Mouse (Mus musculus) forebrain, embryonic 12.5 days (tissue): Measurements from ENCODE around the gene Ap5s1. TPM values are rescaled to one million over a fixed set of nuclear protein-coding genes. Genes with fewer than 3 reads are reported as not detected.

Source experiments
- ATAC-seq: fragments of 200-750 bp; cut with Nextera tagmentation; 2 replicates; pipeline ENCODE4 v1.8.0; 2017; ENCODE audit warnings: moderate TSS enrichment; ENCODE audit not compliant: low FRiP score
- H3K27ac ChIP-seq: fragments of 300-500 bp; sonication (generic); 2 replicates; pipeline ENCODE4 v1.5.1; 2016; ENCODE audit warnings: mild to moderate bottlenecking
- H3K27me3 ChIP-seq: fragments of 300-500 bp; sonication (generic); 2 replicates; pipeline ENCODE4 v1.6.1; 2016; ENCODE audit warnings: mild to moderate bottlenecking
- H3K36me3 ChIP-seq: fragments of 300-500 bp; sonication (generic); replicated peaks from 2 replicates; pipeline ENCODE4 v1.6.1; 2016; ENCODE audit warnings: mild to moderate bottlenecking
- H3K4me1 ChIP-seq: fragments of 300-500 bp; sonication (generic); 2 replicates; pipeline ENCODE4 v1.6.1; 2016
- H3K4me2 ChIP-seq: fragments of 300-500 bp; sonication (generic); 2 replicates; pipeline ENCODE4 v1.6.1; 2016; ENCODE audit warnings: mild to moderate bottlenecking, moderate library complexity
- H3K4me3 ChIP-seq: fragments of 300-500 bp; sonication (generic); replicated peaks from 2 replicates; pipeline ENCODE4 v1.5.1; 2016; ENCODE audit warnings: mild to moderate bottlenecking
- H3K9ac ChIP-seq: fragments of 300-500 bp; sonication (generic); 2 replicates; pipeline ENCODE4 v1.6.1; 2016; ENCODE audit warnings: mild to moderate bottlenecking
- H3K9me3 ChIP-seq: fragments of 300-500 bp; sonication (generic); 2 replicates; pipeline ENCODE4 v1.6.1; 2016
- WGBS: fragments of 180-500 bp; shearing (Covaris S2); methylation state at CpG from one replicate; pipeline ENCODE4 v1.1.7; 2016; 5-methylcytosine and 5-hydroxymethylcytosine counted together
- polyA plus RNA-seq: library from polyadenylated mRNA; unstranded; fragments of >200 nt; fragmentation: Nextera tagmentation; extraction: Ambion mirVana; gene quantifications from 2 replicates; pipeline ENCODE4 v1.2.1, GENCODE M21; 2016

The Ap5s1 gene
- polyA plus RNA-seq, 1 experiment from 2014 or later: 30.0 TPM

DNA sequence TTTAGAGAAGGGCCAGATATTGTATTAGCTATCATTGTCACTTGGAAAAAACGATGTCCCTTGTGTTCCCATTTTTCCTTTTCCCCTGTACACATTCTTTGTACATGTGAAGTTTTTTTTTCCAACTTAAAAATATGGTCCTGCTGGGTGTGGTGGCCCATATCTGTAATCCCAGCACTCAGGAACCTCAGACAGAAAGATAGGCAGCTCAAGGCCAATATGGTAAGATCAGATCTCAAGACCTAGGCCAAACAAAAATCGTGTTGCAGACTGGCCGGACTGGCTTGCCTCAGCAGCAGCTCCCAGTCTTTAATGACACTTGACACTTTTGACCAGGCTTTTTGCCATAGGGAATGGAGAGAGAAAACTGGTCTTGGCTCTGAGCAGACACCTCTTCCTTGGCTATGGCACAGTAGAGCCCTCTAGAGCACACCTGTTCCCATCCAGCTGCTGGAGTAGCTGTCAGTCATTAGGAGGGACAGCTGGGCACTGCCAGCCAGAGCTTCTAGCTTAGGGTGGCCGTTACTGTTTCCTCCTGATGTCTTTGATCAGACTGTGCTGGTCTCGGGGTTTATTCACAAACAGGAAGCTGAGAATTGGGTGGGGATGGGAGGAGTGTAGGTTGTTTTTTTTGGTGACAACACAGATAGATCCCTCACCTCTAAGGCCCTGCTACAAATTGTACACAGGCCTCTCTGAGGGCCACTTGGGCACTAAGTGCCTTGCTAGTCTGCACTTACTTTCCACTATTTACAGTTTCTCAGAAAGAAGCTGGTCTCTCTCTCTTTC, 17.2 kb upstream of the Ap5s1 start:
- Histone ChIP-seq H3K4me1 (peaks cover 53% of the 10 kb centered on the region), H3K9me3 (no peaks in the 10 kb centered on the region), H3K36me3 (peaks cover 32% of the 10 kb centered on the region), H3K27ac (peak overlapping the region; percentile 85), H3K4me2 (peak overlapping the region; percentile 36), H3K27me3 (no peaks in the 10 kb centered on the region), H3K4me3 (no peak overlapping the region), H3K9ac (no peak overlapping the region)
- 32% methylated on average over 5 of the region's 5 CpGs for WGBS
- ATAC-seq: no peak

DNA sequence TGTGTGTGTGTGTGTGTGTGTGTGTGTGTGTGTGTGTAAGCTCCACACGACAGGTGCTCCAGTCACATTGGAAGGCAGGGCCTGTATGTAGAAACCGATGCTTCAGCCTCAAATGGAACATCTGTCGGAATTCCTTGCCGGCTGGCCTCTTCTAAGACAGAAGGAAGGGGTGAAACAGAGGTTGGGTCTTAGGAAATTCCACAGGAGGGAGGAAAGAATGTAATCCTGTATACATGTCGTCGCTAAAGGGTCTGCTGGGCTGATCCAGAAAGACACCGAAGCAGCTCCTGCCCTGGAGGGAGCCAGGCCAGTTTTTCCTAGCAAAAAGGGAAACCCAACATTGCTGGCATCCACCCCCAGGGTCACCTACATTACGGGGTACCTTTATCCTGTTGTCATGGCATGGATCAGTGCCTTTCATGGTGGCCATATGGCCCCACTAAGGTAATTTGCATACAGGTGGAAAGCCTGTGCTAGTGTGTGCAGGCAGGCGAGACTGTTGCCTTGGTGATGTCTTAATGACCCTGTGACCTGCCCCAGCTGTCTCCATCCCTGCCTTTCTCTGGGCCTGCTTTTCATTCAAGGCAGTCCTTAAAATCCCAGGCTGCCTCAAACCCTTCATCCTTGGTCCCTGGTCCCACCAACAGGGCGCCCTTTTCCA, 16.4 kb upstream of the Ap5s1 start:
- ATAC-seq: peak; percentile 79
- Histone ChIP-seq H3K9me3 (no peaks in the 10 kb centered on the region), H3K4me3 (no peak overlapping the region), H3K36me3 (peaks cover 38% of the 10 kb centered on the region), H3K27me3 (no peaks in the 10 kb centered on the region), H3K27ac (peak overlapping the region; percentile 85), H3K4me1 (peaks cover 53% of the 10 kb centered on the region), H3K9ac (no peak overlapping the region; the same call in 1 of the 2 replicates), H3K4me2 (peak overlapping the region; percentile 36)
- WGBS: 8% methylated on average over 10 of the region's 10 CpGs

DNA sequence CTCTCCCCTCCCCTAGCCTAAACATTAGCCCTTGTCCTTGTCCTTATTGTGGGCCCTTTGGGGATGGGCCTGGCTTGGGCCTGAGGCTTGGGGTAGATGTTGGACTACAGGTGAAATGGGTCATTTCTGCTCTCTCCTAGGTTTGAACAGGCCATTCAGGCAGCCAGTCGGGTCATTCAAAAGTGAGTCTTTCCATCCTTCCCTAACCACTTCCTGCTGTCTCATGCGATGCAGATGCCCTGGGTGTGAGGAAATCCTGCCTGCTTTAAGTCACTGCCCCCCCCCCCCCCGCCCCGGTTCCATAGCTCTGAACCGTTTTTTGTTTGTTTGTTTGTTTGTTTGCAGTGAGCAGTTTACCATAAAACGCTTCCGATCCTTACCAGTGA, 15.9 kb upstream of the Ap5s1 start:
- peak overlapping the region; percentile 85 for H3K27ac ChIP-seq
- no peak overlapping the region; the same call in 1 of the 2 replicates for H3K9ac ChIP-seq

DNA sequence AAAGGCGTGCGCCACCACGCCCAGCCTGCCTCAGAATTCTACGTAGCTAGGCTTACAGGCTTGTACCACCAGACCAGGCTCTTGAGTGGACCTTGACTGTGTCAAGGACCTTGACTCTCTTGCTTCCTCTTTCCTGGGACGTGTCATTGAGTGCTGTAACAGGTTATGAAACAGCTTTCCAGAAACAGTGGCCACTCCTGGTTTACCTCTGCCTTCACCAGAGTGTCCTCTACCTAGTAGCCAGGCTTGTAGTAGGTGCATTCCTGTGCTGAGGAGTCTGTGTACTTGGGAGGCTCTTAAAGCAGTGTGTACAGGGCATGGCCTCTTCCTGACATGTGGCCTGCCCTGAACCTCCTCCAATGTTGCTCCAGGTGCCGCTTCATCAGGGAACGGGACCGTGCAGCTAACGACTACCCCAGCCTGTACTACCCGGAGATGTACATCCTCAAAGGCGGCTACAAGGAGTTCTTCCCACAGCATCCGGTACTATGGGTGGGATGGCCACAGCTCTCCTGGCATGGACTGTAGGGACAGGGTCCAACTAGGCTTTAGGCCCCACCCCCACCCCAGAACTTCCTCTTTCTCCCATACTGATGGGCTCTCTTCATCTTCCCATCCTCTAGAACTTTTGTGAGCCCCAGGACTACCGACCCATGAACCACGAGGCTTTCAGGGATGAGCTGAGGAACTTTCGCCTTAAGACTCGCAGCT, 10.1 kb upstream of the Ap5s1 start:
- H3K4me2 ChIP-seq: no peak overlapping the region
- peaks cover 74% of the 10 kb centered on the region for H3K36me3 ChIP-seq
- no peak for ATAC-seq
- H3K4me1 ChIP-seq: 0 out of 2 replicates have a peak, but pooled peaks cover 1% of the 10 kb centered on the region
- H3K9me3 ChIP-seq: no peaks in the 10 kb centered on the region
- no peaks in the 10 kb centered on the region for H3K27me3 ChIP-seq
- 90% methylated on average over 16 of the region's 16 CpGs for WGBS
- H3K27ac ChIP-seq: no peak overlapping the region
- no peak overlapping the region for H3K9ac ChIP-seq
- no peak overlapping the region for H3K4me3 ChIP-seq

More for the DNA sequence above, 15.9 kb upstream of the Ap5s1 start:
- no peak; the same call in 1 of the 2 replicates for ATAC-seq
- Histone ChIP-seq H3K36me3 (peaks cover 42% of the 10 kb centered on the region), H3K4me3 (no peak overlapping the region), H3K4me1 (peaks cover 52% of the 10 kb centered on the region), H3K4me2 (peak overlapping the region; percentile 36; the same call in 1 of the 2 replicates), H3K27me3 (no peaks in the 10 kb centered on the region), H3K9me3 (no peaks in the 10 kb centered on the region)
- WGBS: 58% methylated on average over 7 of the region's 7 CpGs

DNA sequence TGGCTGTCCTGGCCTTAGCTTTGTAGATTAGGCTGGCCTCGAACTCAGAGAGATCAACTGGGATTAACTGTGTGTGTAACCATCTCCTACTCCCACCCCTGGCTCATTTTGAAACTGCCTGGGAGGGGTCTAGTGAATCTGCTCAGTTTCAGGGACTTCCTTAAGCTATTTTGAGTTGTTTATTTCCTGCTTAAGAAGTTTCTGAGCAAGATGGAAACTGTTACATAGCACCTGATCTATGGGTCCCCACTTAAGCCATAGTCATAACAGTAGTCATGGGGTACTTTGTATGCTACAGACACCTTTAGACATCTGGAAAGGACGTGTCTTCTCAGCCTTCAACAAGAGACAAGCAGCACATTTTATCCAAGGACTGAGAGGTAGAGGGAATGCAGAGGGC, 6.2 kb upstream of the Ap5s1 start:
- H3K9me3 ChIP-seq: no peaks in the 10 kb centered on the region
- no peaks in the 10 kb centered on the region for H3K4me1 ChIP-seq
- no peak overlapping the region for H3K4me3 ChIP-seq
- 80% methylated on average over 2 of the region's 2 CpGs for WGBS
- H3K36me3 ChIP-seq: peaks cover 39% of the 10 kb centered on the region
- H3K27me3 ChIP-seq: no peaks in the 10 kb centered on the region
- ATAC-seq: no peak
- no peak overlapping the region for H3K4me2 ChIP-seq
- H3K27ac ChIP-seq: no peak overlapping the region
- no peak overlapping the region for H3K9ac ChIP-seq

DNA sequence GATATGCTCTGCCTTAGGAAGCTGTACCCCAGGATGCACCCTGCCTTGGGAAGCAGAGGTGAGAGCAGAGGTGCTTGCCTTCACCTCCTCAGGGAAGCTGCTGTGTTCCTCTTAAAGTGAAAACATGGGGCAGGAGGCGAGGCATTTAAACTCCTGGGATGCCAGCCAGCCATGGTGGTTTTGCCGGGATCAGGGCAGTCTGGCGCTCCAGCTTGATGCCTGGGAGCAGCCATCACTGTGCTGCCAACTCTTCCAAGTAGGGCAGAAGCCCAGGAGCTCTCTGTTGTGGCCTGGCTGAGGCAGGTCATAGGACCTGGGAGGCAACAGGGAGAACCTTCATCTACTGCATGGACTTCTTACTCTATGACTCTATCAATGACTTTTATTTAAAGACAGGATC, 5.6 kb upstream of the Ap5s1 start:
- Histone ChIP-seq H3K4me1 (no peaks in the 10 kb centered on the region), H3K27ac (no peak overlapping the region), H3K4me3 (no peak overlapping the region), H3K9me3 (no peaks in the 10 kb centered on the region), H3K4me2 (no peak overlapping the region), H3K27me3 (no peaks in the 10 kb centered on the region), H3K36me3 (peaks cover 37% of the 10 kb centered on the region), H3K9ac (no peak overlapping the region)
- 90% methylated on average over 3 of the region's 3 CpGs for WGBS
- ATAC-seq: no peak

DNA sequence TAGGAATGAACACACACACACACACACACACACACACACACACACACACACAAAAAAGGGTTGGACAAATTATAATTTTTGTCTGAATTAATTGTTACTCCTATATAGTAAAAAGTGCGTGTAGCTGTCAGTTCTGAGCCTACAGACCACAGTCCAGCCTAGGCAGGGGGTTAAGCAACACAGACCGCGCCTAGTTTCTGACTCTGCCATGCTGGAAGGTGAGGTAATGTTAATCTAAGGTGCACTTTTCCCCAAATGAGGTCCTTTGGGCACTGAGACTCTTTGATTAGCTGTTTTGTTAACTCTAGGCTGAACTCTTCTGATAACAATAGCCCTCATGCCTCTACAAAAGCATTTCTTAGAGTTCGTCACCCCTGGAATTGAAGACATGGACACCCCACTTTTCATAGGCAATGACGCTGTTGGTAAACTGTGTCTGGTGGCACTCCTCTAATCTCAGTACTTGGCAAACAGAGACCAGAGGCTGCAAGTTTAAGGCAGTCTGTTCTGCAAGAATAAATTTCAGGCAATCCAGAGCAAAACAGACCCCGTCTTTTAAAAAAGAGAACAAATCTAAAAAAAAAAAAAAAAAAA, 3.0 kb upstream of the Ap5s1 start:
- H3K4me2 ChIP-seq: no peak overlapping the region
- no peak overlapping the region for H3K9ac ChIP-seq
- no peaks in the 10 kb centered on the region for H3K9me3 ChIP-seq
- no peaks in the 10 kb centered on the region for H3K27me3 ChIP-seq
- H3K27ac ChIP-seq: no peak overlapping the region
- peaks cover 15% of the 10 kb centered on the region; the same call in 1 of the 2 replicates for H3K36me3 ChIP-seq
- 89% methylated on average over 6 of the region's 6 CpGs for WGBS
- ATAC-seq: no peak
- H3K4me3 ChIP-seq: no peak overlapping the region
- no peaks in the 10 kb centered on the region for H3K4me1 ChIP-seq

DNA sequence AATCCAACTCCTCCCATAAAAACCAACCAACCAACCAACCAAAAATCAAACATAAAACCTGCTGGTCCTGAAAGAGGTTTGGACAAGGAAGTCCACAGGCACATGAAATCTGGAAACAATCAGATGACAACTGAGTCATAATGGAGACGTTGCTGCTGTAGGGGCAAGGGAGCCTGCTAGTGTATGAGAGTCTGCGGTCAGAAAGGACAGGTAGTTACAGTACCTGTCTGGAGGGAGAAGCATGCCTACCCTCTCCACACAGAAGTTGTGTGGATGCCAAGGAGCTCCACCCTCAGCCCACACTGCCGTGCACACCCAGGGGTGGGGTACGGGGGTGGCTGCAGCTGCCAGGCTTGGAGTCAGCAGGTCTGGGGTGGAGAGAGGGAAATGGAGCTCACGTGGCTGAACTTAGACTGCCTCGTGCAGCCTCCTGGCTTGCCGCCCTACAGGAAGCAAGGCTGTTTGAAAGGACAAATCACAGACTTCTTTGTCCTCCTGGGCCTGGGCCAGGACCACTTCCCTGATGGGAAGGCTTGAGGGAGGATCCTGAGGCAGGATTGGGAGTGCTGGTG, 2.4 kb upstream of the Ap5s1 start:
- Histone ChIP-seq H3K27ac (no peak overlapping the region), H3K27me3 (no peaks in the 10 kb centered on the region), H3K4me2 (no peak overlapping the region), H3K36me3 (peaks cover 12% of the 10 kb centered on the region; the same call in 1 of the 2 replicates), H3K4me1 (peaks cover 4% of the 10 kb centered on the region), H3K4me3 (no peak overlapping the region), H3K9ac (no peak overlapping the region), H3K9me3 (no peaks in the 10 kb centered on the region)
- ATAC-seq: no peak
- WGBS: 69% methylated on average over 7 of the region's 7 CpGs

DNA sequence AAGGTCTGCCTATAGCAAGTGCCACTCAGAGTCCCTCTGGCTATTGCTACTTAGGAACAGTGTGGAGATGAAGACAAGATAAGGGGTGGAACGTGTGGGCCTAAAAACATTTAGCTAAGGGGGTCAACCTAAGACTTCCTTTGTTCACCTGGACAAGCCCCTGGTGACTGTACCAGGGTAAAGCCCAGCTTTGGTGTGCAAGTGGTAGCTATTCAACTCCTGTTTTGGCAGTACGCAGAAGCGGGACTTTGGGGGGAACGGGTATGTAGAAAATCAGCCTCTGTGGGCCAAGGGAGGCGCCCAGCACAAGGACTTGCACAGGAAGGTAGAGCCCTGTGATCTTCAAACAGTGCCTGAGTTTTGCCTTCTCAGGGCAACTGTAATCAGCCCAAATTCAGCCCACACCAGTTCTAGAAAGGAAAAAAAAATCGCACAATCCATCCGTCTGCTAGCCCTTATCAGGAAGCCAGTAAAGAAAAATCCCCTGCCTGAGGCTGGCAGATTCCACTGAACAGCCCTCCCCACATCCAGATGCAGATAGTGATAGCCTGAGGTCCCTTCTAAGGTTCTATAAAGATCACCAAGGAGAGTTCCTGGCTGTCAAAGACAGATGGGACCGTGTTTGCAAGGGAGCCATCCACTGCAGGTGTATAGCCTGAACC, 1.2 kb upstream of the Ap5s1 start:
- ATAC-seq: no peak
- Histone ChIP-seq H3K9ac (no peak overlapping the region), H3K4me2 (no peak overlapping the region), H3K27me3 (no peaks in the 10 kb centered on the region), H3K27ac (no peak overlapping the region), H3K9me3 (no peaks in the 10 kb centered on the region), H3K36me3 (0 out of 2 replicates have a peak, but pooled peaks cover 4% of the 10 kb centered on the region), H3K4me3 (no peak overlapping the region), H3K4me1 (peaks cover 7% of the 10 kb centered on the region)
- whole genome bisulfite sequencing: 89% methylated on average over 8 of the region's 8 CpGs

DNA sequence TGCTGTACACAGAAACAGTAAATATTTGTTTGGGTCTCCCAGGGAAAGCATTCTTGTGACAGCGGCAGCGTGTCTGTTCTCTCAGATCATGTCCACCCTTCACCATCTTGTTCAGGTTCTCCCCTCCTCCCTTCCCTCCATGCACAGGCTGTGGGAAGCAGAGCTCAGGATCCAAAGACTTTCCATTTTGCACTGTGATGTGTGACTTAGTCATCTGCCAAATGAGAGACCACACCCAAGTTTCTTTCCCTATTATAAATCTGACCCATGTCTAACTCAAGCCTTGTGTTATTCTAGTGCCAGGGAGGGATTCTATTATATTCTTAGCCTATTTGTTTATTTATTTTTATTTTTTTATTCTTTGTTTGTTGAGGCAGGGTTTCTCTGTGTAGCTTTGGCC, 1.5 kb downstream of the Ap5s1 start:
- H3K4me1 ChIP-seq: peaks cover 13% of the 10 kb centered on the region
- WGBS: 85% methylated on average over 2 of the region's 2 CpGs
- no peak overlapping the region for H3K9ac ChIP-seq
- no peak overlapping the region for H3K4me2 ChIP-seq
- no peaks in the 10 kb centered on the region for H3K9me3 ChIP-seq
- H3K4me3 ChIP-seq: no peak overlapping the region
- H3K36me3 ChIP-seq: peaks cover 10% of the 10 kb centered on the region; the same call in 1 of the 2 replicates
- no peak overlapping the region for H3K27ac ChIP-seq
- no peak for ATAC-seq
- no peaks in the 10 kb centered on the region for H3K27me3 ChIP-seq

DNA sequence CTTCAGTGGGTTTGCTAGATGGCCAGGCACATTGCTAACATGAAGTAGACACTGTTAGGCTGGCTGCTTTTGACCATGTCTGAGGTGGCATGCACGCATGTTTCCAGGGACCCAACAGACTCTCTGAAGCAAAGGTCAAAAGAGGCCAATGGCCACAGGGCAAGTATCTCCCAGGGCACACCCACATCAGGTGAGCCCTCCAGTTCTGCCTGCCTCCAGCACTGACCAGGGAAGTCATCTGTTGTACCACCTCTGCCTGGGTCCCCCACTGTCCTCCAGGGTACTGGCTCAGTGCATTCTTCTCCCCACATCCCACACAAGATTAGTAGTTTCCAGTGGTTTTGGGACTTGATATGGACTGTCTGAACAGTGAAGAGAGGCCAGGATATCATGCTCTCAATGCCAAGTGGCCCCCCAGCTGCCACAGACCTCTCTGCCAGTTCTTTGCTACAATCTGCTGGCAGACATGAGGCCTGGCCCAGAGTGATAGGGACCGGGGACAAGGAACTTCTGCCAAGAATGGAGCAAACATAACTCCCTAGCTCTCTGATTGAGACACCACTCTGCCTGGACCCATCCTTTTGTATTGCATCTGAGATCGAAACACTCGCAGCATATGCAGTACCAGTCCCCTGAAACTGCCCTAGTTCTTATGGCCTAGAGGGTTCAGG, 2.4 kb downstream of the Ap5s1 start:
- peak overlapping the region; percentile 55 for H3K4me3 ChIP-seq
- H3K9me3 ChIP-seq: no peaks in the 10 kb centered on the region
- H3K4me2 ChIP-seq: peak overlapping the region; percentile 65
- peak overlapping the region; percentile 64 for H3K9ac ChIP-seq
- H3K27ac ChIP-seq: peak overlapping the region; percentile 88
- H3K36me3 ChIP-seq: peaks cover 14% of the 10 kb centered on the region; the same call in 1 of the 2 replicates
- no peaks in the 10 kb centered on the region for H3K27me3 ChIP-seq
- peaks cover 13% of the 10 kb centered on the region for H3K4me1 ChIP-seq
- ATAC-seq: no peak; the same call in none of the 2 replicates
- WGBS: 80% methylated on average over 4 of the region's 4 CpGs
